Mouse (Mus musculus) stomach, postnatal 0 days (tissue): Measurements from ENCODE around the gene Crybg1. TPM values are rescaled to one million over a fixed set of nuclear protein-coding genes. Genes with fewer than 3 reads are reported as not detected.

Experiments
- ATAC-seq: fragments of 200-750 bp; cut with Nextera tagmentation; 2 replicates; pipeline ENCODE4 v1.8.0; 2017; ENCODE audit not compliant: low FRiP score, low TSS enrichment
- DNase-seq: peaks from one replicate; pipeline ENCODE4 v3.0.0-alpha.2; 2016; ENCODE audit warnings: low spot score
- H3K27ac ChIP-seq: fragments of 300-500 bp; sonication (generic); replicated peaks from 2 replicates; pipeline ENCODE4 v1.5.1; 2014; ENCODE audit warnings: mild to moderate bottlenecking, control low read depth
- H3K27me3 ChIP-seq: fragments of 300-500 bp; sonication (generic); 2 replicates; pipeline ENCODE4 v1.6.1; 2014; ENCODE audit warnings: low read length; ENCODE audit not compliant: control insufficient read depth, insufficient read depth
- H3K36me3 ChIP-seq: fragments of 300-500 bp; sonication (generic); 2 replicates; pipeline ENCODE4 v1.6.1; 2014; ENCODE audit warnings: low read length, mixed read lengths; ENCODE audit not compliant: control insufficient read depth, insufficient read depth
- H3K4me1 ChIP-seq: fragments of 300-500 bp; sonication (generic); replicated peaks from 2 replicates; pipeline ENCODE4 v1.6.1; 2014; ENCODE audit warnings: antibody characterized with exemption; ENCODE audit not compliant: control insufficient read depth, insufficient read depth
- H3K4me2 ChIP-seq: fragments of 300-500 bp; sonication (generic); replicated peaks from 2 replicates; pipeline ENCODE4 v1.6.1; 2014; ENCODE audit warnings: low read depth, mild to moderate bottlenecking, control low read depth, moderate library complexity
- H3K4me3 ChIP-seq: fragments of 300-500 bp; sonication (generic); 2 replicates; pipeline ENCODE4 v1.5.1; 2014; ENCODE audit warnings: low read depth, low read length, control low read depth
- H3K9ac ChIP-seq: fragments of 300-500 bp; sonication (generic); 2 replicates; pipeline ENCODE4 v1.6.1; 2014; ENCODE audit warnings: mild to moderate bottlenecking, low read length, control low read depth, mixed read lengths
- H3K9me3 ChIP-seq: fragments of 300-500 bp; sonication (generic); 2 replicates; pipeline ENCODE4 v1.6.1; 2016; ENCODE audit warnings: low read length; ENCODE audit not compliant: control insufficient read depth
- CTCF ChIP-seq: IDR thresholded peaks from 2 replicates; pipeline ENCODE4 v1.5.1; 2016; ENCODE audit warnings: antibody characterized with exemption, low read depth, mild to moderate bottlenecking, moderate library complexity
- EP300 ChIP-seq: optimal IDR thresholded peaks from 2 replicates; pipeline ENCODE3; 2016; ENCODE audit warnings: antibody characterized with exemption
- WGBS: fragments of 180-500 bp; shearing (Covaris S2); extraction: QIAGEN DNeasy Blood & Tissue Kit; methylation state at CpG from one replicate; pipeline ENCODE4 v1.1.7; 2014; 5-methylcytosine and 5-hydroxymethylcytosine counted together
- polyA plus RNA-seq: library from polyadenylated mRNA; unstranded; fragments of >200 nt; fragmentation: Nextera tagmentation; extraction: Ambion mirVana; gene quantifications from 2 replicates; pipeline ENCODE4 v1.2.1, GENCODE M21; 2015

Crybg1 gene
- polyA plus RNA-seq, 1 experiment from 2014 or later = 9.0 TPM

GRCm38 (mm10) chr10:44078799-44079521 is 69.7 kb downstream of the Crybg1 start:
- H3K36me3 ChIP-seq = no peaks in the 10 kb centered on the region
- TF ChIP-seq EP300 = peak; percentile 74
- TF ChIP-seq CTCF = no peak
- no peaks in the 10 kb centered on the region for H3K4me1 ChIP-seq
- no peaks in the 10 kb centered on the region for H3K27me3 ChIP-seq
- DNase-seq = no peak
- H3K4me2 ChIP-seq = no peak overlapping the region
- H3K4me3 ChIP-seq = no peak overlapping the region
- no peak overlapping the region for H3K9ac ChIP-seq
- WGBS = 31% methylated on average over 6 of the region's 6 CpGs
- 0 out of 2 replicates have a peak overlapping the region, but pooled peaks have one; percentile 45 for H3K27ac ChIP-seq
- peak; percentile 67; the same call in 1 of the 2 replicates for ATAC-seq
- no peaks in the 10 kb centered on the region for H3K9me3 ChIP-seq

GRCm38 (mm10) chr10:44071095-44071494 is 77.6 kb downstream of the Crybg1 start:
- ATAC-seq (peak; percentile 88), DNase-seq (peak; percentile 75)
- no peak overlapping the region for H3K4me3 ChIP-seq
- H3K4me1 ChIP-seq = no peaks in the 10 kb centered on the region
- no peak for TF ChIP-seq EP300
- peak; percentile 85 for TF ChIP-seq CTCF
- H3K27ac ChIP-seq = no peak overlapping the region
- H3K9me3 ChIP-seq = no peaks in the 10 kb centered on the region
- H3K9ac ChIP-seq = no peak overlapping the region
- H3K27me3 ChIP-seq = no peaks in the 10 kb centered on the region
- H3K36me3 ChIP-seq = no peaks in the 10 kb centered on the region
- WGBS = 5% methylated on average over 4 of the region's 4 CpGs
- no peak overlapping the region for H3K4me2 ChIP-seq

GRCm38 (mm10) chr10:44069131-44069530 is 79.5 kb downstream of the Crybg1 start:
- Histone ChIP-seq H3K4me1 (no peaks in the 10 kb centered on the region), H3K9ac (no peak overlapping the region), H3K4me2 (no peak overlapping the region), H3K27ac (no peak overlapping the region), H3K4me3 (no peak overlapping the region), H3K9me3 (no peaks in the 10 kb centered on the region), H3K27me3 (no peaks in the 10 kb centered on the region), H3K36me3 (no peaks in the 10 kb centered on the region)
- TF ChIP-seq CTCF (no peak), EP300 (no peak)
- DNase-seq (no peak), ATAC-seq (peak; percentile 73)
- 66% methylated on average over 7 of the region's 7 CpGs for WGBS

- no peaks in the 10 kb centered on the region for H3K27me3 ChIP-seq
- 80% methylated on average over 6 of the region's 6 CpGs for WGBS
- DNase-seq (no peak), ATAC-seq (no peak)
- no peaks in the 10 kb centered on the region for H3K9me3 ChIP-seq
- no peak overlapping the region for H3K4me2 ChIP-seq
- H3K9ac ChIP-seq = no peak overlapping the region
- H3K27ac ChIP-seq = no peak overlapping the region
- no peaks in the 10 kb centered on the region for H3K36me3 ChIP-seq
- no peak for TF ChIP-seq EP300
- no peak for TF ChIP-seq CTCF
- H3K4me1 ChIP-seq = no peaks in the 10 kb centered on the region
- H3K4me3 ChIP-seq = no peak overlapping the region
Measured at GRCm38 (mm10) chr10:44065848-44066360, 82.7 kb downstream of the Crybg1 start.

- H3K9me3 ChIP-seq = no peaks in the 10 kb centered on the region
- WGBS = 82% methylated on average over 4 of the region's 4 CpGs
Measured at GRCm38 (mm10) chr10:44062981-44063380, 85.7 kb downstream of the Crybg1 start.

GRCm38 (mm10) chr10:44050913-44051312 is 97.7 kb downstream of the Crybg1 start:
- no peaks in the 10 kb centered on the region for H3K36me3 ChIP-seq
- H3K27ac ChIP-seq = no peak overlapping the region
- no peak overlapping the region for H3K4me3 ChIP-seq
- H3K4me2 ChIP-seq = no peak overlapping the region
- no peak for TF ChIP-seq CTCF
- TF ChIP-seq EP300 = no peak
- 86% methylated on average over 6 of the region's 6 CpGs for WGBS
- H3K4me1 ChIP-seq = no peaks in the 10 kb centered on the region
- H3K9me3 ChIP-seq = no peaks in the 10 kb centered on the region
- ATAC-seq (no peak), DNase-seq (no peak)
- H3K27me3 ChIP-seq = no peaks in the 10 kb centered on the region
- no peak overlapping the region for H3K9ac ChIP-seq

More at GRCm38 (mm10) chr10:44062981-44063380, 85.7 kb downstream of the Crybg1 start:
- no peaks in the 10 kb centered on the region for H3K4me1 ChIP-seq
- no peak overlapping the region for H3K4me2 ChIP-seq
- H3K9ac ChIP-seq = no peak overlapping the region
- no peaks in the 10 kb centered on the region for H3K36me3 ChIP-seq
- H3K4me3 ChIP-seq = no peak overlapping the region
- H3K27ac ChIP-seq = no peak overlapping the region
- H3K27me3 ChIP-seq = no peaks in the 10 kb centered on the region
- no peak for ATAC-seq
- DNase-seq = no peak
- TF ChIP-seq EP300 (no peak), CTCF (no peak)
